Mouse (Mus musculus) spleen, adult 18-20 months (tissue): ENCODE results near the gene Lpcat2.

Source experiments
- DNase-seq, 2 experiments: peaks; one replicate each; pipeline ENCODE4 v3.0.0; 2022; ENCODE audit warnings: mixed read lengths in 2 of 2

Lpcat2 gene

DNA sequence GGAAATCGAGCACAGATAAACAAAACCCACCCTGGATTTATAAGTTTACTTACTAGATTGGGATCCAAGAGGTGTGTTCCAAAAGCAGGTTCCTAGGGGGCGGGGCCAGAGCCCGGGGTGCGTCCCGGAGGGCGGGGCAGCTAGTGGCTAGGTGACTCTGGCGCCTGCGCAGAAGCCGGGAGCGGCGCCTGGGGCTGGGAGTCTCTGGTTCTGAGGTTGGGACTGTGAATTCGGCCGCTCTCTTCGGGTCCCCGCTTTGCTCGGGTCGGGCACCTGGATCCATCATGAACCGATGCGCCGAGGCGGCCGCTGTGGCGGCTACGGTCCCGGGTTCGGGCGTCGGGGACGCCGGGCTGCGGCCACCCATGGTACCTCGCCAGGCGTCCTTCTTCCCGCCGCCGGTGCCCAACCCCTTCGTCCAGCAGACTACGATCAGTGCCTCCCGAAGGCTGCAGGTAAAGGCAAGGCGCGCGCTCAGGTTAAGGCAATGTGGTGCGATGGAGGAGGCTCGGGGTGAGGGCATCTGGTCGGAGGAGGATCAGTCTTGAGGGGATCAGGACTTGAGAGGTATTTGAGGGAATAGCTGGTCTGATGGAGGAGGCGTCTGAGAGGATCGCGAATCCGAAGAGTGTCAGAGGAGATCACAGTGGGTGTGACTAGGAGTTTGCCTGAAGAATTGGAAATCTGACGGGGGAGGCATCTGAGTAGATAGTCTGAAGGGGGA is at the start of gene Lpcat2:
Gene Lpcat2 (plus strand): TSS at position 169 of the 724 bp plus-strand sequence.
- peak; percentile 54 to 68 for DNase-seq

- no peak for DNase-seq
Observed at GRCm38 (mm10) chr8:92812773-92813172, 42.4 kb upstream of the Lpcat2 start.

DNA sequence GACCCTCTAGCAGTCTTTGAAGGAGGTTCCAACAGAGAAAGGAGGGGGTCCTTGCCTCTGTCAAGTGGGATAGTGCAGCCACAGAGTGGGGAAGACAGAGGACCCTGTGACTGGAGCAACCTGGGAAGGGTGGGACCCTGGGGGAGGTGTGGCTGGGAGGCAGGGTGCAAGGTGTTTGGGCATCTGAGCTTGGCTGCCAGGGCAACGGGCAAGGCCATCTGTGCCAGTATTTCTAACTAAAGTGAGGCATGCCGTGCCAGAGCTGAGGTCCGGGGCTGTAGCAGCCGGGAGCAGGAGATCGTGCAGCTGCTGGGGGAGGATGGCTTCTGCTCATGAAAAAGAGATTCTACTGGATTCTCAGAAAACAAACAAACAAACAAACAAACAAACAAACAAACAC is 39.5 kb upstream of the Lpcat2 start:
- DNase-seq: no peak

DNA sequence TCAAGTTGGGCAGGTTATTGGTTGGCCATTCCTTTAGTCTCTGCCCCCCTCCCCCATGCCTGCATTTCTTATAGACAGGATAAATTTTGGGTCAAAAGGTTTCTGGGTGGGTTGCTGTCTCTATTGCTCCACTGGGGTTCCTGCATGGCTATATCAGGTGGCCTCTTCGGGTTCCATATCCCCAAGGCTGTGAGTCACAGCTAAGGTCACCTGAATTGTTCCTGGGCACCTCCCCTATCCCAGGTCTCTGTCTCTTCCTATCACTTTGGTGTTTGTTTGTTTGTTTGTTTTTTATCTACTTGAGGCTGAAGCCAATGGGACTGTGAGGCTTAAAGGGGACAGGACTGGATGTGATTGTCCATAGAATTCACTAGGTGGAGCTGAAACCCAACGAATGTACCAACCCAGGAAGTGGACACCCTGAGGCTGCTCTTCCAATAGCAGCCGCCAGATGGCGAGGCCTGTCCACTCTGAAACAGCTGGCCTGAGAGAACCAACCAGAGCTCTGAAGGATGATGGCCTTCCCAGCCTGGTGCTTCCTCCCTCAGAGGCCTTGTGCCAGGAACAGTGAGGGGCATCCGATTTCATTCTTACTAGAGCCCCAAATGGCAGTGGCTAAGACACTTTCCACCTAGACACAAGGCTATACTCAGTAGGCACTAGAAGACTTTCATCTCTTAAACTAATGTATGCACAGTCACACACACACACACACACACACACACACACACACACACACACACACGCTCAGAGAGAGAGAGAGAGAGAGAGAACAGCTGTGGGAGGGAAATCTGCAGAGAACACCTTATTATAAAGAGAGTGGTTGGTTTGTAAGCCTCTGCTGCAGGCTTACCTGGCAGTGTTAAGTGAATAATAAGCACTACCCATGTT is 37.0 kb upstream of the Lpcat2 start:
- DNase-seq: peak; percentile 53 to 64

DNA sequence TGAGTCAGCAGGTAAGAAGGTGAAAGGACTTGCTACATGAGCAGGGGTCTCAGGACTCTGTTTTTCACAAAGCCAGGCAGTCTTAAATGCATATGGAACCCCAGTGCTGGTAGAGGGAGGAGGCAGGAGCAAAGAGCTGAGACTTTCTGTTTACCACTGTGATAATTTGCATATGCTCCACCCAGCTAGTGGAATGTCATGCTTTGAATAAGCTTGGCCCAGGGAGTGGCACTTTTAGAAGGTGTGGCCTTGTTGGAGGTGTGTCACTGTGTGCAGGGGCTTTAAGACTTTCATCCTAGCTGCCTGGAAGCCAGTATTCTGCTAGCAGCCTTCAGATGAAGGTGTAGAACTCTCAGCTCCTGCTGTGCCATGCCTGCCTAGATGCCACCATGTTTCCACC is 34.0 kb upstream of the Lpcat2 start:
- DNase-seq: no peak

DNA sequence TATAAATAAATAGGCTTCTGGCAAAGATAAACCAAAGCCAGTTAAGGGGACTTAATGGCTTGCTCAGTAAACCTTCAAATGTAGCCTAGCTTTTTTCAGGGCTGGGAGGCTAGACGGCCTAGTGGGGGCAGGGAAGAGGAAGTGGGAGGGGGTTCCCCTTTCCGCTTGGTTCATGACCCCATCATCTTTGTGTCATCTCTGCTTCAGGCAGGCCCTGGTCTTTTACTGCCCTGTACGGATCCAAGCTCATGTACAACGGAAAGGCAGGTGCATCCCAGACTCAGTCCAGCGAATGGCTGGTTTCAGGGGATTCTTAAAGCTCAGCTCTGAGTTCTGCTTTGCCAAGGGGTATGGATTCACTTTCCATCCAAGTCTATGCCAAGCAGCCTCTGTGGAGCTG is 32.8 kb upstream of the Lpcat2 start:
- DNase-seq: no peak

- no peak for DNase-seq
Observed at GRCm38 (mm10) chr8:92825991-92826390, 29.1 kb upstream of the Lpcat2 start.

DNA sequence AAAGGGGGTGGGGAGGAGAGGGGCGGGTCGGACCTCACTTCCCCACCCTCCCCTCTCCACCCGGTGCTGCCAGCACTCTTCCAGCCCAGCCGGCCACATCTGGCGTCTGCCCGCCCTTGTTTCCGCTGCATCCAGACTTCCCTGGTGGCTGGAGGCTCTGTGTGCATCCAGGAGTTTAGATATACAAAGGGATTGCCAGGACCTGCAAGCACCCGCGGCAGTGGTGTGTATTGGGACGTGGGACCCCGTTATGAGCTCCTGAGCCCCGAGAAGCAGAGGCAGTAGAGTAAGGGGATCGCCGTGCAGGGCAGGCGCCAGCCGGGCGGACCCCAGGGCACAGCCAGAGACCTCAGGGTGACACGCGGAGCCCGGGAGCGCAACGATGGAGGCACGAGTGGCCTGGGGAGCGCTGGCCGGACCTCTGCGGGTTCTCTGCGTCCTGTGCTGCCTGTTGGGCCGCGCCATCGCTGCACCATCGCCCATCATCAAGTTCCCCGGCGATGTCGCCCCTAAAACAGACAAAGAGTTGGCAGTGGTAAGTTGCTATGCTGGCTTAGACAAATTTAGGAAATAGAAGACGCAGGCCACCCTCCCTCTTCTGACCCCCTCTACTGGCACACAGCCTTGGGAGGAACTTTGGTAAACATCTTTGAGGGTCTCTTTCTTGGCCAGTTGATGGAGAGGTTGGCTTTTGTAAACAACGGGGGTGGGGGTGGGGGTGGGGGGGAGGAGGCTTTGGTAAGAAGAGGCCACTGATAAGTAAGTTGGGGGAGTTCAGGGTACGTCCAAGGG is 27.7 kb upstream of the Lpcat2 start, which contains the start of gene Mmp2:
Gene Mmp2 (plus strand): TSS at position 49 of the 792 bp plus-strand sequence.
- DNase-seq: no peak

DNA sequence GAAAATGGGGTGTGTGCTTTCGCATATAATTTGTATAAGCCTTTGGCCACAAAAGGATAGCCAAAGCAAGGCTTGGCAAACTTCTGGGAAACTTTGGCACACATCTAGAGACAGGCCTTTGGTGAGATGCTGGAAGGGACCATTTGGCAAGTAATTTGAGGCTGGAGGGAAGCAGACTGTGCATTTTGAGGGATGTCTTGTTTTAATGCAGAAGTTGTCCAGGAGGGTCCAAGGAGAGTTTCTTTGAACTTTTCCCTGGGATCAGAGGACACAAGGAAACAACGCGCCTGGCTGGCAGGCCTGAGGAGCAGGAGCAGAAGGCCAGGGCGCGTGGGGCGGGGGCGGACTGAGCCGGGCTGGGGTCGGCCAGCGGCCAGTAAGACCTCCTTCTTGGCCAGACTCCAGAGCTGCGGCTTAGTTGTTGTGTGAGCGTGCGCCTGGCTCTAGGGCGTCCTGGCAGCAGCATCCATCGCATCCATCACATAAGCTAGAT is 26.8 kb upstream of the Lpcat2 start:
- DNase-seq: no peak

DNA sequence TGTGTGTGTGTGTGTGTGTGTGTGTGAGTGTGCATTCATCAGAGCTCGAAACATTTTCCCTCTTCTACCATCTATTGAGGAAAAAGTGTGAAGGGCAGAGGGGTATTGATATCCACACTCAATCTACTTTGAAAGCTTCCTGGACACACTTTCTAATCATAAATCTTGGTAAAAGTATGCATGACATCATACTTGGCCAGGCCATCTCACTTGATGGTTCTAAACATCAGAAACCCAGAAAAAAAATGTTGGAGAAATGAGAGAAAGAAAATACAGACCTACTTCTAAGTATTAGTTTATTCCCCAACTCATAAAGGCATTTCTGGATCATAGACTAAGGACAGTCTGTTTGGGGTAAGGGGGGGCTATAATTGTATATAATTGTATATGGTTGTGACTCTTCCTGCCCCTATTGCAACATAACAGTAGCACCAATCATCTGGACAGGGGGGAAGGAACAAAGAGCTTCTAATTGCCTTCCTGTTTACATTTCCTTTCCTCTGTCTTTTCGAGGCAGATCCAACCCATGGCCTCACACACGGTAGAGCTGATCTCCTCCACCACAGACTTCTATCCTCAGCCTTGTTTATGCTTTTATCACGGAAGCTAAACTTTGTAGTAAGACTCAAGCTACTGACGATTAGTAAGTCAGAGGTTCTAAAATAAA is 20.9 kb upstream of the Lpcat2 start:
- no peak for DNase-seq

- no peak for DNase-seq
Observed at GRCm38 (mm10) chr8:92834786-92835500, 20.2 kb upstream of the Lpcat2 start.

- DNase-seq: no peak
Observed at GRCm38 (mm10) chr8:92835901-92836300, 19.2 kb upstream of the Lpcat2 start.

GRCm38 (mm10) chr8:92838616-92839015 is 16.5 kb upstream of the Lpcat2 start:
- DNase-seq: no peak

- no peak for DNase-seq
Observed at GRCm38 (mm10) chr8:92839161-92839560, 16.0 kb upstream of the Lpcat2 start.

GRCm38 (mm10) chr8:92839876-92840275 is 15.3 kb upstream of the Lpcat2 start:
- no peak for DNase-seq

GRCm38 (mm10) chr8:92846684-92847083 is 8.5 kb upstream of the Lpcat2 start:
- no peak for DNase-seq

- no peak for DNase-seq
Observed at GRCm38 (mm10) chr8:92847299-92847698, 7.8 kb upstream of the Lpcat2 start.

- DNase-seq: no peak
Observed at GRCm38 (mm10) chr8:92849261-92849660, 5.9 kb upstream of the Lpcat2 start.

DNA sequence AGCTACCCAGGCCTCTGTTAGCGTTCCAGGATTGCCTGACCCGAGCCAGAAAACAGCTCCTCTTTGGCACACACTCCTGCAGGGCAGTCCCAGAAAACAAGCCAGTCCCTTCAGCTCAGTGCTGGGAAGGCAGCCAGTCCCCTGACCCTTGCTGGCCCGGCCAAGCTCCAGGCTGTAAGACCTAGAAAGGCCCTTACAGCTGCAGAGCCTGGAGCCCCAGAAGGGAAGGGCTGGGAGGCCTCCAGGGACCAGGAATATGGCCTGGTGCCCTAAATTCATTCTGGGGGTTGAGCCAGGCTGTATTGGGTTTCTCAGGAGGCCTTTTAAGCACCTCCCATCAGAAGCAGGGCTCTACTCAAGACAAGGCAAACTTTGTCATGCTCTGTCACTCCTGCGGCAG is 4.9 kb upstream of the Lpcat2 start:
- no peak for DNase-seq

DNA sequence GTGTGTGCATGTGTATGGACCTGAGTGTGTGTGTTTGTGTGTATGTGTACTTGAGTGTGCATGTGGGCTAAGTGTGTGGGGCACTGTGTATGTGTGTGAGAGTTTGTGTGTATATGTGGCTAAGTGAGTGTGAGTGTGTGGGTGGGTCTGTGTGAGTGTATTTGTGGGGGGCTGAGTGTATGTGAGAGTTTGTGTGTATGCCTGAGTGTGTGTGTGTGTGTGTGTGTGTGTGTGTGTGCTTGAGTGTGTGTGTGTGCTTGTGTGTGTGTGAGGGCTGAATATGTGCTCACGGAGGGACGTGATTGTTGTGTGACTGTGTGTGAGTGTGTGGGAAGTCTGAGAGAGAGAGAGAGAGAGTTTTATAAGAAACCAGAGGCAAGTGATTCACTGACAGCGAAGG is 3.8 kb upstream of the Lpcat2 start:
- no peak for DNase-seq

DNA sequence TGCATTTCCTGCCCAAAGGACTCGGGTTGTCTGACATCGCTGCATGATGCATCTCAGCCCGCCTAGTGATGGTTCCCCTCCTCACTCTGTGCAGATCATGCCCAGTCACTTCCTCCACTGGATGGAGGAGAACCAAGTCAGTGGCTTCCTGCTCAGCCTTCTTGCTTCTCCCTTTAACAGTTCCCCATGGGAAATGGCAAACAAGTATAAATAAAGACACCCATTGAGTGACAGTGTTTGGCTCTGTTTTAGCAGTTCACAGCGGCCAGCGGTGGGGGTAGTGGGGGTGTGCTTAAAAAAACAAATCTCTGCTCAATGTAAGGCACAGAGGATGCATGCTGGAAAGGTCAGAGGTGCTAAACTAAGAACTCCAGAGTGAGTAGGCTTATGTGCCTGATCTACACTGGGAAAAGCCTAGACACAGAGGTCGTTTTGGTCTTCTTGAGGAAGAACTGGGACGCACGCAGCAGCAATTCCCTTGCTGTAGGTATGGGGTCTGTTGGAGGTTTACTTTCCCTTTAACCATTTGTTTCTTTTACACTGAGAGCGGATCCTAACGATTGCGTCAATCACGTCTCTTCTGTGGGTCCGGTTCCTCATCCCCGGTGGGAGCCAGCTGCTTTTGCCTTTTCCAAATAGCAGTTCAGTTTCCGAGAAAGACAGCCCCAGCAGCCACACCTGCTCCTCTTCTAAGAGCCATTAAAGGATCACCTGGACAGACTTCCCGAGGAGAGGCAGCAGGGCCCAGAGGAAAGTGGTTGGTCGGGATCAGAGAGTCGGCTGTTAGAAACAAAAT is 1.8 kb upstream of the Lpcat2 start:
- DNase-seq: no peak
